Mouse (Mus musculus): ENCODE results near the gene Dip2c.
A peak's percentile ranks its signal among the peaks of the same experiment; 100 is the strongest.

The Dip2c gene

DNA sequence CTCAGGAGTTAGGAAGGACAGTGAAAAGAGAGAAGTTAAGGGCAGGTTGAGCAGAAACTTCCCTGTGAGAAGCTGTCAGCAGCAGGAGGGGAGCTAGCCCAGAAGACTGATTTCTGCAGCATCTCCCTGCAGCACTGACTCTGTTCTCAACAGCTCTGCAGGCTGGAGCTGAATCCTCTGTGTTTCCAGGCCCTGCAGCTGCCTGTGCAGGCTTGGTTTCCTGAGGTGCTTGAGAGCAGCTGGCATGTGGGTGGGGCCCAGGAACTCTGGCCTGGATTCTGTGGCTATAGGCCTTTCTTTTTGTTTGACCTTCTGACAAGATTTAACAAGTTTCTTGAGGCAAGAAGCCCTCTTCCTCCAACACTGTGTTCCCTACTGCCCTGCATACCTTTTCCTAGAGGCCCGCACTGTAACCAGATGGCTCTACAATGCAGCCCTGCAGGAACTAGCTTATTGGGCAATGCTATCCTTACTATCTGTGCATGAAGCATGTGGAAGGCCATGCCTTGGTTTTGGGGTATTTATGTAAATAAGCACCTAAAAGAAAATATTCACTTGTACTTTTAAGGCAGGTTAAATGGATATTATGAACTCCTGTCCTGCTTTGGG is 53.1 kb downstream of the Dip2c start:
- peak; percentile 53 for DNase-seq (ENCODE audit: low read depth, low spot score)

DNA sequence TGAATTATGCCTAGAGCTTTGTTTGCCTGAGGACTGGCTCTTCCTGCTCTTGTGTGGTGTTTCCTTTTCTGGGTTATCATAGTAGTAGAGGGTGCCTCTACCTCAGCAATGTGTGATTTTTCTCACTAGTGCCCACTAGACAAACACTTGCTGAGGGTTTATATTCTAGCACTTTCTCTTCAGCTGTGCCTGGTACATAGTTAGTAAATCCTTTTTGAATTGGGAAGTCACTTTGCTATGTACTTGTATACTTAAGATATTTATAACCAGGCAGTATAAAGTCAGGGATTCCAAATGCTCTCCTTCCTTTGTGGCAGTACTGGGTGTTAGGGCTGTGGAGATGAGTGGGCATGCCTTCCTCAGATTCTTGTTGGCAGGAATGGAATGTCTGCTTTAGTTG is 56.9 kb downstream of the Dip2c start:
- no peak for DNase-seq (ENCODE audit: low read depth, low spot score)

DNA sequence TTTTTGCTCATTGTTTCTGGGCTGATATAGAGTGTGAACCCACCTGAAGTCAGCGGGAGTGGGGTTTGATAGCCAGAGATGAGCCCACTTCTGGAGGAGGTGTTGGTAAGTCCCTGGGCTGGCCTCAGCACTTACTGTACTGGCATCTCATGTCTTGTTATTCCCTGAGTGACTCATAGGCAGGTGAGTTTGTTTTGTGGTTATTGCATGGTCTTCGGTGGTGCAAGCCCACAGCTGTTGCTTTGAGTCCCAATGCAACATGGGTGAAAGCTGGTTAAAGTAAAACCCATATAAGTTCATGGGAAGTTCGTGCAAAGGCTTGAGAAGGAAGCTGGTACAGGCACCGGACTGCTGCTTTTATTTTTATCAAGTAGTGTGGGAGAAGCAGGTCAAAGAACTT is 64.0 kb downstream of the Dip2c start:
- no peak for DNase-seq (ENCODE audit: low read depth, low spot score)

DNA sequence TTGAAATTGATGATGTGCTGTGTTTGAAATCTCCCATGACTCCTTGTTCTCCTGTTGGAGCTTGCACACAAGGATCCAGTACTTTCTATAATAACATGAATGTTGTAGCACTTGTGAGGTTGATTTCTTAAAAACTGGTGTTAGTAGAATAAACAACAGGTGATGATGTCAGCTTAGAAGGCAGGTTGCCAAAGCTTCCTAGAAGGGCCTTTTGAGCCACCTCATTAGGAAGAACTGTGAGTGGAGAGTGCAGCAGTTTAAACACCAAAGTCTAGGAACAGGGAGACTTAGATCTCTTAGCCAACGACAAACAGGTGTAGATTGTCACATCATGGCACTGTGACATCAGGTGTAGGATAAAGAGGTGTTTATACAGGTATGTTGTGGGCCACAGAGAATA is 66.4 kb downstream of the Dip2c start:
- DNase-seq (ENCODE audit: low read depth, low spot score) = no peak

DNA sequence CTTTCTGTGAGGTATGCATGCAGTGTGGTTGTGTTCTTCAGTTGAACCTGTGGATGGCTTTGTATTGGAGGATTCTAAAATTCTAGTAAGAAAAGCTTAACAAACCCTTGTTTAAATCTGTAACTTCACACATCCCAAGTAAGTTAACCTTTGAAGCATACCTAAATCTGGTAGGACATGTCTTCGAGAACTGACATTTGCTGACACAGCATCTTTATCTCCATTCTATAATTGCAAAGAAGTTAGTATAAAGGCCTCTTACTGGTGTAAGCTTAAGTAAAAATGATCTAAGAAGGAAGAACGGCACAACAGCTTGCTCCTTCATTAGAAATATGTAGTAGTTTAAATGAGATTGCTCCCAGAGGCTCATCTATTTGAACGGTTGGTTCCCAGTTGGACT is 71.1 kb downstream of the Dip2c start:
- DNase-seq (ENCODE audit: low read depth, low spot score) = no peak

DNA sequence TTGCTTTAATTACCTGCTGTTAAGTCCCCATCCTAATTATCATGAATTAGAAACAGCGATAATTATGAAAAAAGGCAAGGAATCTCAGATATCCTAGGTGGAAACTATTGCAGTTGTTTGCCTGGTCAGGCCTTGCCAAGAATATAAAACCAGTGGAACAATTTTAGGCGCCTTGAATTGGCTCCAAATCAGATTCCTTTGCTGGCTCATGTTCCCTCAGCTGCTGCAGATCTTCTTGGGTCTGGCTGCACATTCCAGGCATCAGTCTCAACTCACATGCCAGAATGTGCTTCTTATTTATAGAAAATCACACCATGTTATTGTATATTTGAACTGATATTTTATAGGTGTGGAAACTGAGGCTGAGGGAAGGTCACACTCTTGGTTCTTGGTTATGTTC is 74.3 kb downstream of the Dip2c start:
- DNase-seq (ENCODE audit: low read depth, low spot score) = no peak

DNA sequence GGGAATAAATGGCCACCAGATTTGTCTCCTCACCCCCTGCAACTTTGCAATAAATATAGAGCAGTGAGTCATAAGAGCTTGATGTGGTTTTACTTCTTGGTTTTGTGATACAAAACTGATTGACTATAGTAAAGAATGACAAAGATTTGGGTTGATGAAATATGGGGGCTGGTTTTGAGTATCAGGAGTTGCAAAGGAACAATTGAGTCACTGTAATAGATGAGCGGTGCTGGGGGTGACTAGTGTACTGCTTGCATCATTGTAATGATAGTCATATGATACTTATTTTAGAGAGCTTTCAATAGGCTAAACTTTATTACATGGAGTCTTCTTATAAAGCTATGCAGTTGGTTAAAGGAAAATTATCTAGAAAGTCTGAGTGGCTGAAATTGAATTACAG is 77.6 kb downstream of the Dip2c start:
- no peak for DNase-seq (ENCODE audit: low read depth, low spot score)

DNA sequence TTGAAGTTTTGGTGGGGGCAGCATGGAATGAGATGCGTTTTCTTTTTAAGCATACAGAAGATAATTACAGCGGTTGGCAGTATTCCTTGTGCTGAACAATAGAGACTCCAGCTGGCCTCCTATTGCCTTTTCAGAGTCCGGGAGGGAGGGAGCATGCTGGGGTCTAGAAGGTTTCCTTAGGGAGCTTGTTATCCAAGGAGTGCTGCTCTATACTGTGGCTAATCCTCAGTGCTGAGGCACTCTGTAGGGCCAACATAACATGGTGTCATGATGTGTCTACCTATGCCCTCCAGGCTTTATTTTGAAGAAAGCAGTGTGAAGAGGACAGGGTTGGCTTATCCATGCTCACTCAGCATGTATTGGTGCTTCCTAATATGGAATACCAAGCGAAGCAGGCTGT is 79.0 kb downstream of the Dip2c start:
- DNase-seq (ENCODE audit: low read depth, low spot score) = no peak

DNA sequence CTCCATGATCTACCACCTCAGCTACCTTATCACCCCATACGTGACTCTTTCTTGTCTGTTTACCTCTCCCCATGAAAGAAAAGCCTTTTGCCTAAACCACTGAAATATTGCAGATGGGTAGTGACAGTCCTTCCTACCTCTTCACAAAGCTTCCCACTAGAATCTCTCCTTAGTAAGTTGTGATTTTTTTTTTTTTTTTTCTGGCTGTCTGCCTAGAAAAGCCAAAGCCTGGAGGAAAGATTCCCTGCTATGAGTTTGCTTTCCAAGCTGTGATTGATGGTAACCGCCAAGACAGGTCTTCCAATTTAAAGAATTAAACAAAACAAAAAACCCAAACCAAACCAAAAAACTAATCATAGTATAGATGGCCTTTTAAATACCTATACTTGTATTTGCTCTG is 85.1 kb downstream of the Dip2c start:
- DNase-seq (ENCODE audit: low read depth, low spot score) = no peak

DNA sequence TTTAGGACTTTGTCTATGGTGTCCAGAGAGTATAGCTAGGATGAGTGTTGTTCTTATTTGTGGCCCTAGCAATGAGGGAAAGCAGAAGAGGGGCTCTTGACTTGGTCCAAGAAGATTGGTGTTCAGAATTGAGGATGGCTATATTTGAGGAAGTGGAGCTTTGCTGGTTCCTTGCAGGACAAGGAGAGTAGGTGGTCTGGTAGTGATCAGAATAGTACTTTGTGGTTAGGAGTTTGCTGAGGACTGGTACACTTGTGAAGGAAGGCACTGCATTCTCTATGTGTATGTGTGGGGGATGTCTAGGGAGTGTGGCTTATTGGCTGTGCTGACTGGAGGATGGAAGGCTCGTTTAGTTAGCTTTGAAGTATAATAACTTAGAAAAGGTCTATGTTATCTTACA is 95.1 kb downstream of the Dip2c start:
- no peak for DNase-seq (ENCODE audit: low read depth, low spot score)

DNA sequence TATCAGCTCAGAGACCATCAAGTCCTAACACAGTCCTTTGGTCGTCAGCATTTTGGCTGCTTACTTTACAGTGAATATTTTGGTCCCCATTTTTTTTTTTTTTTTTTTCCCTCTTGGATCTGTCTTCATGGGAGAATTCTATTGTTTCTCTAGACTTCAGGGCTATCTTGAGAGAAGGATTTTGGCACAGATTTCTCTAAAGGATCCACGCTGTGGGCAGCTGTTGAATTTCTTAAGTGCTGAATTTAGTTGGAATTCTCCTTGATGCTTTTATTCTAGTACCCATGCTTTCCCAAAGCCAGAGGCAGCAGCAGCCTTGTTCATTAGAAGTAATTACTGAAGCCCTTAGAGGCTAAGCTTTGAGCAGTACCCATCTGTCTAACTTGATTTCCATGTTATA is 100.8 kb downstream of the Dip2c start:
- DNase-seq (ENCODE audit: low read depth, low spot score) = no peak

DNA sequence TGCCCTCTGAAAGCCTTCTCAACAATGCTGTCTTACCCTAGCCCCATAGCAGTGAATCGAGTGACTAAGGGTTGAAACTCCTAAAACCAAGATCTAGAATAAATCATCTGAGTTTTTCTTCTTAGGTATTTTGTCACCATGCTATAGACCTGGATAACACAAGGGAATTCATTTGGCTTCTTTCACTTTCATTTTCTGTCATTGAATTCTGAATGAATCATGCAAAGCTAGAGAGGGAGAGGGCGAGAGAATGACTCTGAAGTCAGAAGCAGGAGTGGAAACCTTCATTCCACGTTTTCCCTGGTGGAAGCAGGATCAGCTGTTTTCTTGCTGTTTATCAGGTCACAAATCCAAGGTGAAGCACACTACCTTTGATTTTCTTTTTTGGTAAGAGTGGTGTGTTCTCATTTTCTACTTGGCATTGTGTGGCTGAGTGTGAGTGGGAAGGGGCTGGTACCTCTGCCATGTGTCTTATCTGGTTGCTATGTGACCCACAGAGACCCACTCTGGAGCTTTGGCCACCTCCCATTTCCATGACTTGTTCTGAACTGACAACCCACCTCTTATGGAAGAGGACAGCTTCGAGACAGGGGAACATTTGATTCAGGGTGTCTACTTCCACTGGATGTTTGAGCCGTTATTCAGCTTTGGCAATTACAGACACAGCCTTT is 104.5 kb downstream of the Dip2c start:
- no peak for DNase-seq (ENCODE audit: low read depth, low spot score)

DNA sequence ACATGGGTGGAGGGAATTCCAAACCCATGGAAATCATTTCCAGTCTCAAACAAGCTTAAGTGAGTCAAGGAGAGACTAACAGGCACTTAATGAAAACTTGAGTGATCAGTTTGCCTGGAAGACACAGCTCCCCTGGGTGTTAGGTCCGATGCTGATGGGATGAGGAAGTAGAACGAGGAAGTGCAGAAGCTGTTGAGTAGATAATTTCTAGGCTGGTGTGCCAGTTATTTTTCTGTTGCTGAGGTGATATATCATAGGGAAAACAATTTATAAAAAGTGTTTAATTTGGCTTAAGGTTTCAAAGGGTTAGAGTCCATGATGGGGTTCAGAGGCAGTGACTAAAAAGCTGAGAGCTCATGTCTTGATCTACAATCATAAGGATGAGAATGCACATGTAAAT is 111.7 kb downstream of the Dip2c start:
- no peak for DNase-seq (ENCODE audit: low read depth, low spot score)

DNA sequence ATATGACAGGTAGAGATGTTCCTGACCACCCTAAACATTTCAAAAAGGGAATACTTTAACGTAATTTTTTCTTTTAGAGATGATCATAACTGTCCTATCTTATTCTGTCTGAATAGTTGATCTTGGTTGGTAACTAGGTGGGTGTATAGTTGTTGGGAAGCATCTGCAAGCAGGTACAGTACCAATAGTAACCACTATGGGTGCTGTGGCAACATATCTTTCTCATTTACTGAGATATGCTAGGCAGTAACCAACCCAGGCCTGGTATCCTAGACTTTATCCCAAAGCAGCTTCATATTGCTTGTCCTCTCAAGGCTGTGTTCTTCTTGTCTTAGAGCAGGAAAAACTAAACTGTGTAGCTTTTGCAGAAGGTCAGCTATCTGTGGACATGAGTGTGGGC is 113.0 kb downstream of the Dip2c start:
- peak; percentile 25 for DNase-seq (ENCODE audit: low read depth, low spot score)

DNA sequence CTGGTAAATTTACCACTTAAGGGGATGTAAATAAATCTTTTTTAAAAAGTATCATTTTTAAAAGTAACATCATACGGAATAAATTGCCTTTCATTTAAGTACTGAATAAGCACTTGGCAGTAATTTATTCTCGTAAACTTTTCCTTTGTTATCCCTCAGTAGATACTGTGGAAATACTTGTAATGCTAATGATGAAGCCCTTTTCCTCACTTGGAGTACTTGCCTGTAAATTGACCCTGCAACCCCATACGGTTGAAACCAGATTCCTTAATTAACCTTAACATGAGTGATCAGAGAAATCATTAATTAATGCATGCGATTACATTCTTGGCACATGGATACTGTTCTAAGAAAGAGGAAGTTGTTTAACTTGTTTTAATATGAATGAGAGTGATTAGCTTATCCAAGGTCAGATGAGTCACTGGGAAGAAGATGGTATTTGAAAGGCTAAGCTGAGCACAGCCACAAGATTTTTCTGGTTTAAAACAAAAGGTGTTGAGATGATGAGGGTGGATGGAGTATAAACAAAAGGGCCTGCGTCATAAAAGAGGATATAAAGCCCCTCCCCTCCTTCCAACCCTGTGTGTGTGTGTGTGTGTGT is 114.0 kb downstream of the Dip2c start:
- DNase-seq (ENCODE audit: low read depth, low spot score) = peak; percentile 77

DNA sequence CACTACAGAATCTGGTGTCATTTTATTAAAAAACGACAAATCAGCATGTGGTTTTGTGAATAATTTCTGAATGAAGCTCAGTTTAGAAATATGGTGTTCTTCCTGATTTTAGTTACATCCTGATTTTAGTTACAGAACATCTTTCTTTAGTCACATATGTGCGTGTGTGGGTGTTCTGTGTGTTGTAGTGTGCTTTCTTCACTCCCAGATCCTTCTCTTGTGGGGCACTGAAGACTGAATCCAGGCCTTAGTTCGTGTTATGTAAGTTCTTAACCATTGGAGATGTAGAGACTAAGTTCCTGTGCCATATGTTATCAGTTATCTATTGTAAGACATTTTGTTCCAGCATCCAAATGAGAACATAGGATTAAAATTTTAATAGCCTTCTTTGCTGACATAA is 117.1 kb downstream of the Dip2c start:
- no peak for DNase-seq (ENCODE audit: low read depth, low spot score)

DNA sequence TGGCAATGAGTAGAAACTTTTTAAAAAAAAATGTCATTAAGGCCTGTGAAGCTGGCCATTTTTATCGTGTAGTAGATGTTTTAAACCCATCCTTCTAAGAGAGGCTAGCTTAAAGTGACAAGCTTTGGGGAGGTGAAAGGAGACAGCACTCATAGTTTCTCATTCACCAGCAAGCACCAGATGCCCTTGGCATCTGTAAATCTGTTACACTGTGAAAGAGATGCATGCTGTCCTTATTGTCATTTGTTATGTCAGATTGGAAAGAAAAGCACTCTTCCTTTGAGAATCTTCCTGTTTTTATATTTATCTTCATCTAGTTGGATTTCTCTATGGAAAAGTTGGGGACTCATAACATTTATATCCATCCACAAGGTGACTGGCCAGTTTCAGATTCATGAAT is 119.0 kb downstream of the Dip2c start:
- DNase-seq (ENCODE audit: low read depth, low spot score) = no peak

DNA sequence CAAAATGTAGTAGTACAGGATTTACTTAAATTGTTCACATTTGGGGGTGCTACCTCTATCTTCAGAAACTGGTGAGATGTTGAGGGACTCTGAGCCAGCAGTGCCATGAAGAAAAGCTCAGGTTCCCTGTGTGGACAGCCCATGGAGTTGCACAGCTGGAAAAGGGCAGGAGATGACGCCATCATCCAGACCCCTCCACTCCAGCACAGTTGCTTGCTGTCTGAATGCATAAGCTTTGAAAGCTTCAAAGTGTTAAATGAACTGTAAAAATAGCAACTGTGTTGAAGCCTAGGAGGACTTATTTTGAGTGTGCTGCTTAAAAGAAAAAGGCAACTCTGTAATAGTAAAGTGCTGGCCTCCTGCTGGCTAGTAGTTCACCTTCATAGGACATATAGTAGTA is 122.5 kb downstream of the Dip2c start:
- DNase-seq (ENCODE audit: low read depth, low spot score) = no peak

DNA sequence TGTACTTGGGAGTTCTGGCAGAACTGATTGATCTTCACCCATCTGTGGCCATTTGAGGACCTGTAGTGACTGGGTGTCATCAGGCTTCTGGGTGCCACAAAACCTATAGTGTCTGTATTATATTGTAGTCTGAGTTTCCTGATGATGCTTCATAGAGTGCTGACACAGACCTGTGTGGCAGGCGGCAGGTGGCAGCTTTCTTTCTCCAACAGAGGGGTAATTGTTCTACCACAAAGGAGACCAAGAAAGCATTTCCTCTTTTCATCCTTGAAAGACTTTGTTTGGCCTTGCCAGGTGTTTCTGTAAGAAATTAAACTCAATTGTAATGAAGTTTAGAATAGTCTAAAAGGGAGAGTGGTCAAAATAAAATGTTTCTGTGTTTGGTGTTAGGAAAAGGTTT is 129.1 kb downstream of the Dip2c start:
- no peak for DNase-seq (ENCODE audit: low read depth, low spot score)

DNA sequence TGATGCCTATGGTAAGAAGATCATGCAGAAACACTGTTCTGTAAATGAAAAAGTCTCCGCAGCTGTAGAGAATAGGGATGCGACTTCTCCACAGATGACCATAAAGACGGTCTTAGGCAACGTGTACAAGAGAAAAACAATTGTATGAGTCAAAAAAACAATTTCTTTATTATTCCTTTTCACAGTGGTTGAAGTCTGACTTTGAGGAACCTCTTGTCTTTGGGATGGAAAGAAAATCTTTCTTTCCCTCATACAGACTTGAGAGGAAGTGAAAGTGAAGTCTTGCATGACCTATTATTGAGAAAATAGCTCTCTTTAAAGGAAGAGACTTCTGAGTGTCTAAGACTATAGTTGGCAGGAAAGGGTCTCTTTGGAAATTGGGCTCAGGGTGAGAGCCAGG is 132.7 kb downstream of the Dip2c start:
- DNase-seq (ENCODE audit: low read depth, low spot score) = no peak

DNA sequence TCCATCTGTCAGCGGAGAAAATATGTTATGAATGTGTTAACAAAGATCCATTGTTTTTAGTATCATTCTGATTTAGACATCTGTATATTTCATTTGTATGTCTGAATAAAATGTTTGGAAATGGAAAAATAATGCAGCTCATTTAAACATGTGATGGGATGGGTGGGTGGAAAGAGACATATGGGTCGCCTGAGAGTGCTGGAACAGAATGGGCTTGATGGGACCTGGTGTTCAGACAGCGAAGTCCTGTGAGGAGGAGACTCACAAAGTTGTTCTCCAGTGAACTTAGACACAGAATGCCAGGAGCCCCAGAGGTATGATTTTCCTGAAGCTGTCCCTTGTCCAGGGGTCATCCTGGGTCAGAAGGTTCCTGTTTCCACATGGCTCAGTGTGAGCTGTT is 142.1 kb downstream of the Dip2c start:
- no peak for DNase-seq (ENCODE audit: low read depth, low spot score)

DNA sequence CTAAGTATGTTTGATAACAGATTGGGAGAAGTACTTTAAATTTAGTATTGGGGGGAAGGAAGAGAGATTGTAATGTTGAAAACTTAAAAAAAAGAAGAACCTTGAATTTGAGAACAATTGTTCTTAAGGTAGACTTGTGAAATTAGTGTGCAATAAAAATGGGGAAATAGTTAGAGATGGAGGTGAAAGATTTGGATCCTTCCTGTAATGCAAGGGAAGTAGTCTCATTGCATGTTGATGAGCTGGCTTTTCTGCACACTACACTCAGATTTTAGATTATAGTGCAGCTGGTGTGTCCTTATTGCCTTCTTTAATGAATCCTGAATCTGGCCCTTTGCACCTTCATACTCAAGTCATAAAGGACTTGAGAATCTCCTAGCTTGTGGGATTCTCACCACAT is 142.9 kb downstream of the Dip2c start:
- DNase-seq (ENCODE audit: low read depth, low spot score) = no peak

DNA sequence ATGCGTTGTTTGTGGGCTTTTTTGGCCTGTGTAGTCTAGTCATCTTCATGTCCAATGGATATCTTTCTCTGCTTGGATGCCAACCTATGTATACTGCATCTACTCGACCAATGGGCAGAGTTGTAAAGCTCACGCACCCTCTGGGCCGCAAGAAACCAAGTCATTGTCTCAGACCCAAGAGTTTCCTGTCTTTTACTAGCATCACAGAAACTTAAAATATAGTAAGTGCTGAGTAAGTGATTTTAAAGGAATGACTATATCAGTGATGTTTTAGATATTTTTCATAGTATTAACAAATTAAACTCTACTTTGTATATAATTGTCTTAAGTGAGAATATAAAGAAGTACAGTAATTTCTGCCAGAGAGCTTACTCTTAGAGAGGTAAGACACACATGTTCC is 145.6 kb downstream of the Dip2c start:
- no peak for DNase-seq (ENCODE audit: low read depth, low spot score)

DNA sequence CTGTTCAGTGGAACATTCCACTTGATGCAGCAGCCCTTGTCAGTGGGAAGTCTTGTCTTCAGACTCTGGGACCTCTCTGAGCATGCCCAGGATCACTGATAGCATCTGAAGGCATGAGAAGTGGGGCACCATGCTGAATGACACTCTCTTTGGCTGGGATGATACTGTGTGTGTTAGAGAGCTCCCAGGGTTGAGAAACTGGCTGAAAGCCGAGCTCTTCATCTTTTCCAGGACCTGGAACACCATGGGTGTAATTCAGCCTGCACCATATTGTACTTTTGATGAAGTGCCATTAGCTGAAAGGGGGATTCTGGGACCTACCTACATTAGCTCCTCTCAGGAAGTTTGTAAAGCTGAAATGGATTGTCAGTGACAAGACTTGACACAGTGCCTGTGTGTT is 146.5 kb downstream of the Dip2c start:
- no peak for DNase-seq (ENCODE audit: low read depth, low spot score)
